Mouse (Mus musculus) Patski (cell line): ENCODE data around the gene Hsd17b2. TPM values are rescaled to one million over a fixed set of nuclear protein-coding genes. Genes with fewer than 3 reads are reported as not detected.
"Not testable (repeated sequence)": the region's sequence is repeated elsewhere in the genome, so short reads cannot be mapped to it uniquely, and the experiment has no call there.

ENCODE experiments used
- ATAC-seq: fragments of 100-300 bp; one replicate; pipeline ENCODE4 v1.8.0; 2021
- CTCF ChIA-PET: fragments of 350-600 bp; sonication (Branson Sonifier 250); formaldehyde crosslinking; loops from one replicate; lab custom pipeline; 2022; ENCODE audit warnings: inconsistent platforms; lab: Charles Lee
- POLR2A ChIA-PET: fragments of 350-600 bp; sonication (Branson Sonifier 250); formaldehyde crosslinking; loops from one replicate; lab custom pipeline; 2022; ENCODE audit warnings: antibody characterized with exemption, inconsistent platforms; lab: Charles Lee
- DNase-seq: peaks from one replicate; pipeline ENCODE4 v3.0.0-alpha.2; 2011; ENCODE audit warnings: low read depth, low spot score
- H3K27me3 ChIP-seq: fragments of 371-371 bp; one replicate; pipeline ENCODE4 v1.5.1; 2021
- CTCF ChIP-seq: fragments of 100-300 bp; IDR thresholded peaks from one replicate; pipeline ENCODE4 v1.5.1; 2021
- in situ Hi-C: fragments of 300-500 bp; cut with MboI; formaldehyde crosslinking; loops from 3 replicates; pipeline ENCODE4 v1.11.1; 2018; ENCODE audit warnings: low pct_unique_long_range_greater_than_20kb, mixed read lengths
- polyA plus RNA-seq: library from polyadenylated mRNA; unstranded; gene quantifications from one replicate; pipeline ENCODE4 v1.2.3, GENCODE M21; 2021

Hsd17b2 gene
- polyA plus RNA-seq, 1 experiment from 2014 or later = 3.2 TPM

DNA sequence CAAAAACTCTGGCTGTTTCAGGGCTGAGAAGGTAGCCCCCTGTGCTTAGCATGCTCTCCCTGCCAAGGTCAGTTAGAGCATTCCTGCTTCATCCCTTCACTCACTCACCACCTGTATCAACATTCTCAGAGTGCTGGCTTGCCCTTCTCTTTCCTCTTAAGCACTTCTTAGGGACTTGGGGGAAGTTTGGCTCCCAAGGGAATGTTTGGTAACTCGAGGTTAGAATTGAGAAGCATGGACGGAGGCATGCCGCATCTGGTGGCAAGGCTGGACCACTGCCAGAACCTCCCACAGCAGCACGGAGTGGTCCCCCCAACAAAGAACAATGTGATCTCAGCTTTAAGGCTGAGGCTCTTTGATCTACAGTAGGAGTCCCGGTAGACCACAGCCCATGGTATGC is 10.5 kb downstream of the Hsd17b2 start:
- no peak for DNase-seq
- TF ChIP-seq CTCF = no peak
- in situ Hi-C loops = no loop called here
- POLR2A ChIA-PET = no interaction called here
- CTCF ChIA-PET = no interaction called here
- no peaks in the 10 kb centered on the region for H3K27me3 ChIP-seq
- ATAC-seq = peak; percentile 51

DNA sequence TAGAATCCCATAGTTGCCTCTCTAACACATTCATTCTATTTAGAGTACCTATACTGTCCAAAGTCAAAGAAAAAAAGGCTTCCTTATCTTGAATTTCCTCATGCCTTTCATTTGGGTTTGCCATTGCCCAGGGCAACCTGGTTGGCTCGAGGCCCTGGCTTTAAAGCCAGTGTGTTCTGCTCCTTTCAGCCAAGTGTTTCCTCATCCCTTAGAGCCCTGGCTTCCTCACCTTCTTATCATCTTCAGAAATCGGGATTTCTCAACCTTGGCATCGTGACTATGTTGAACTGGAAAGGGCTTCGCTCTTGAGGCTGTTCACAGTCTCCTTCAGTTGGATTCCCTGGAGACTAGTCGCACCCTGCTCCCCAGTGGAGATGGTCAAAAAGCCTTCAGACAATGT is 12.9 kb downstream of the Hsd17b2 start:
- DNase-seq = no peak
- no peak for ATAC-seq
- no peak for TF ChIP-seq CTCF
- H3K27me3 ChIP-seq = no peaks in the 10 kb centered on the region
- POLR2A ChIA-PET = no interaction called here
- CTCF ChIA-PET = interaction anchor here (1.5 to 1.9 kb wide), 2 partner anchors 9 to 14 kb away, joined by 3 to 4 read pairs; no protein-coding TSS in a partner anchor
- in situ Hi-C loops = no loop called here

DNA sequence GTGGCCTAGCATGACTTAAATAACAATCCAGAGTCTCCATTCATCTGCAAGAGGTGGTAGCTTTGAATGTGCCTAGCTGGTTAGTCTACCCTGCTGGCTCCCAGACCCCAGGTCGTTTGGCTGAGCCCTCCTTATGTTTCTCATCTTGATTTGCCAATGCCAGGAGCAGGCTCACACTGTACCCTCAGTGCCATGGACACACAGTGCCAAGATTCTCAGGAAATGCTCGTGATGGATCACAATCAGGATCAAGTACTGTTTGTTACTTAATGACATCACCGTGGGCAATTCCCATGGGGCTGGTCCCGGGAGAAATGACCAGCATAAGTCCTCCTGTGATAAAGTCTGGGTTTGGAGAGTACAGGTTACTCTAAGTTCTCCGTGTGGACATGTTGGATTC is 14.2 kb downstream of the Hsd17b2 start:
- ATAC-seq (no peak), DNase-seq (no peak)
- in situ Hi-C loops = no loop called here
- no peaks in the 10 kb centered on the region for H3K27me3 ChIP-seq
- no peak for TF ChIP-seq CTCF
- ChIA-PET CTCF (interaction anchor here (0.8 kb wide), 1 partner anchor 10 kb away, joined by 3 read pairs; no protein-coding TSS in a partner anchor), POLR2A (no interaction called here)

DNA sequence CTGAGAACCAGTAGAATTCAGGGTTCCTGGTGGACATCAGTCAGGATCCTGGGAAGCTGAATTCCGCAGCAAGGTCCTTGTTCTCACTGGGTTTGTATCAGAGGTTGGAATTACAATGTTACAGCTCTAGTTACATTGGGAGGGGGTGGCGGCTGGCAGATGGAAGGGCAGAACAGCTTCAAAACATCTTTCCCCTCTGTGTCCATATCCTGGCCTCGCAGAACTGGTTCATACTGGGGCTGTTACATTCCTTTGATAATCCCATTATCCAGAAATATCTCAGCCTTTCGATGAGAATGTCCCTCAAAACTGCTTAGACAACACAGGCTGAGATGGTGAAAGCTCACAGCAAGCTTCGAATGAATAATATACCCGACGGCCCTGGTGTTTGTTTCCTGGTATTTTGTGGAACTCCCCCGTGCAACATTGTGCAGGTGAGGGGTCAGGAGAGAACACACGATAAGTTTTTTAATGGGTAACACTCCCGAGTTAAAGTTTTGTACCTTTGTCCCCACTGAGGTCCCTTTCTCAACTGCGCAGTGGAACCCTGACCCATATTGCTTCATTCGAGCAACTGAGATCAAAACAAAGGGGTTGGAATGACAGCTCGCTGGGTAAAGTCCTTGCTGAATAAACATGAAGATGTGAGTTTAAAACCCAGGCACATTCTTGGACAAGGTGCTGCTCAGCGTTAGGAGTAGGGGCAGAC is 16.6 kb downstream of the Hsd17b2 start:
- CTCF ChIA-PET = interaction anchor here (1.2 kb wide), 1 partner anchor 23 kb away, joined by 3 read pairs; no protein-coding TSS in a partner anchor
- DNase-seq (no peak), ATAC-seq (no peak)
- no peak for TF ChIP-seq CTCF
- POLR2A ChIA-PET = no interaction called here
- no peaks in the 10 kb centered on the region for H3K27me3 ChIP-seq
- in situ Hi-C loops = no loop called here

DNA sequence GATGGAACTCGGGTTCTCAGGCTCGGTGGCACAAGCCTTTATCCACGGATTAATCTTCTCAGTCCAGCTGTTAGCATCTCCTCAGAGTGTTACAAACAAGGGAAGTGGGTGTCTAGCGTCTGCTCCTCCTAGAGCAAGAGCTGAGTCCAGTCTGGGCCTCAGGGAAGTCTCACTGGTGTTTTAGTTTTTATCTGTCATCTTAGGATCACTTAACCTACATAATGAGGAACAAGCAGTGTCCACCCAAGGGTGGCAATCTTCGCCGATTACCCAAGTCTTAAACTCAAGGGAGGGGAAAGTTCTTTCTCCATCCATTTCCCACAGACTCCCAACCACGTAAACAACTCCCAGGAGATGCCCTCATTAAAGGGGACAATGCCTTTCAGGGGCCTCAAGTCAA is 24.8 kb downstream of the Hsd17b2 start:
- TF ChIP-seq CTCF = no peak
- no peaks in the 10 kb centered on the region for H3K27me3 ChIP-seq
- no peak for DNase-seq
- in situ Hi-C loops = no loop called here
- ATAC-seq = no peak
- ChIA-PET POLR2A (no interaction called here), CTCF (interaction anchor here (1.7 kb wide), 1 partner anchor 26 kb away, joined by 5 read pairs; no protein-coding TSS in a partner anchor)

DNA sequence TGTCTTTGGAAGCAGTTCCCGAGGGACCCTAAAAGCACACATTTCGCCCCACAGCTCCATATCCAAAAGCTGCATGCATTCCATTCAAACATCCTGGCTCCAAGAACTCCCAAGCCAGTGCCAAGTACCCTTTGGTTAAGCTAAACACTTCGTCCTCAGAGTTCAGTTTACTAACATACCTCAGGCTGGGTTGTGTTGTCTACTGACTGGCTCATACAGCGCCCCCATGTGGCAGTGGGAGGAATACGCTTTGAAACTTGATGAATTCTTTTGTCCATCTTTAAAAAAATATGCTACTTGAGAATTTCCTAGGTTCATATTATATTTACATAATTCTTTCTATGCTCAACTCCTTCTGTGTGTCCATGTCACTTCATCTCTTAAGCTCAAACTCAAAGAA is 25.9 kb downstream of the Hsd17b2 start:
- no peaks in the 10 kb centered on the region for H3K27me3 ChIP-seq
- CTCF ChIA-PET = interaction anchor here (0.7 to 1.8 kb wide), 6 partner anchors 16 to 32 kb away, joined by 3 to 5 read pairs (median 3); no protein-coding TSS in a partner anchor
- no peak for DNase-seq
- POLR2A ChIA-PET = no interaction called here
- in situ Hi-C loops = no loop called here
- peak; percentile 72 for TF ChIP-seq CTCF
- no peak for ATAC-seq

GRCm38 (mm10) chr8:117728234-117728633 is 26.5 kb downstream of the Hsd17b2 start:
- ATAC-seq (no peak), DNase-seq (no peak)
- CTCF ChIA-PET = interaction anchor here (1.2 to 1.8 kb wide), 4 partner anchors 15 to 28 kb away, joined by 3 to 5 read pairs (median 4); no protein-coding TSS in a partner anchor
- in situ Hi-C loops = no loop called here
- POLR2A ChIA-PET = no interaction called here
- no peak for TF ChIP-seq CTCF
- no peaks in the 10 kb centered on the region for H3K27me3 ChIP-seq

DNA sequence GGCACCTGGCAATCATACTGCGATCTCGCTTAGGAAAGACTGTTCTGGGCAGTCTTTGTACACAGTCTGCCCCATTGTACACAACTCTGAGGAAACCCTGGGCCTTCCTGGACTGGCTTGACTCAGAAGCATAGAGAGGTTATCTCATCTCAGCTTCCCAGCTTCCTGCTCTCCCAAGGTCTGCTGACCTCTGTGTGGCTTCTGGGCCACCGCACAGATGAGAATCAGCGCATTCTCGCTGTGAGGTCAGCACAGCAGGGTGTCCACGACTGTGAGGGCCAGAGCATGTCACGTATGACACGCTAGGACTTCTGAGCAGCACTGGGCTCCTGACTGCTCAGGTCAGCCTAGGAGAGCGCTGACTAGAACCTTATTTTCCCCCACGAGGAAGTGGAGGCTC is 29.3 kb downstream of the Hsd17b2 start:
- ATAC-seq (peak; percentile 44), DNase-seq (no peak)
- TF ChIP-seq CTCF = no peak
- in situ Hi-C loops = no loop called here
- no peaks in the 10 kb centered on the region for H3K27me3 ChIP-seq
- CTCF ChIA-PET = interaction anchor here (1.4 kb wide), 1 partner anchor 14 kb away, joined by 3 read pairs; no protein-coding TSS in a partner anchor
- POLR2A ChIA-PET = no interaction called here

GRCm38 (mm10) chr8:117736657-117737175 is 35.0 kb downstream of the Hsd17b2 start:
- TF ChIP-seq CTCF = no peak
- H3K27me3 ChIP-seq = no peaks in the 10 kb centered on the region
- ChIA-PET CTCF (no interaction called here), POLR2A (no interaction called here)
- in situ Hi-C loops = no loop called here
- DNase-seq (no peak), ATAC-seq (no peak)

GRCm38 (mm10) chr8:117738206-117738605 is 36.5 kb downstream of the Hsd17b2 start:
- H3K27me3 ChIP-seq, CTCF ChIA-PET, POLR2A ChIA-PET, in situ Hi-C loops, DNase-seq, ATAC-seq: not testable (repeated sequence)
